8 mouse cellular contexts compared by ENCODE assay signal in genomic region chr3:32365546-32366245, GRCm38 (mm10). TPM values are rescaled to one million over a fixed set of nuclear protein-coding genes. Genes with fewer than 3 reads are reported as not detected.
A peak's percentile ranks its signal among the peaks of the same experiment; 100 is the strongest.
DNase-seq lines count a peak whose midpoint lies in the region; ATAC-seq lines count a peak whose summit lies in the region.

Zmat3 (minus strand) TSS chr3:32366014.

- peak; percentile 75 for DNase-seq in MN1 (ENCODE audit: low spot score)
- peak; percentile 90 for DNase-seq in cerebellum, adult 9-11 months
- DNase-seq in frontal cortex, postnatal 10 days (ENCODE audit: low spot score in 2 of 2) = peak; percentile 64 to 80
- DNase-seq in layer of hippocampus, postnatal 25 days (ENCODE audit: extremely low spot score in 1 of 2, low spot score in 1 of 2) = peak in 1 of 2 experiments; percentile 74
- DNase-seq in lung, postnatal 14 days = peak; percentile 89
- DNase-seq in ovary, postnatal 36 days (ENCODE audit: low spot score) = peak; percentile 83
- DNase-seq in thymus, postnatal 14 days = peak; percentile 93

- H3K27ac ChIP-seq in hindbrain, embryonic 12.5 days = peak within 1 kb of the TSS; percentile 91

- peak within 1 kb of the TSS; percentile 88 for H3K4me3 ChIP-seq in hindbrain, embryonic 12.5 days

- peak within 1 kb of the TSS; percentile 75 for H3K4me2 ChIP-seq in hindbrain, embryonic 12.5 days (replicated peaks)

- H3K9ac ChIP-seq in hindbrain, embryonic 12.5 days = peak within 1 kb of the TSS; percentile 90

- WGBS in hindbrain, embryonic 12.5 days = 4% methylated on average over 40 of the region's 48 CpGs

- peaks cover 21% of the 10 kb centered on the region for H3K4me1 ChIP-seq in hindbrain, embryonic 12.5 days

- no peaks in the 10 kb centered on the region for H3K36me3 ChIP-seq in hindbrain, embryonic 12.5 days

- H3K27me3 ChIP-seq in hindbrain, embryonic 12.5 days = no peaks in the 10 kb centered on the region

- H3K9me3 ChIP-seq in hindbrain, embryonic 12.5 days (replicated peaks) = no peaks in the 10 kb centered on the region

- peak; percentile 88 for ATAC-seq in hindbrain, embryonic 12.5 days (ENCODE audit: low FRiP score)

RNA-seq across cellular contexts. Expression of gene Zmat3, which starts in this region (rescaled TPM):
- polyA plus RNA-seq in hindbrain, embryonic 12.5 days (2016; fragmentation: Nextera tagmentation; extraction: Ambion mirVana) = 9.4 and 10.1 TPM in 2 replicates
- total RNA-seq in layer of hippocampus, postnatal 25 days (2021) = 10 to 100 TPM; 66.4 to 74.3 TPM
